Mouse (Mus musculus) MEL (cell line): ENCODE data around the gene Polr2c. TPM values are rescaled to one million over a fixed set of nuclear protein-coding genes. Genes with fewer than 3 reads are reported as not detected.

Source experiments
- DNase-seq: peaks from one replicate; pipeline ENCODE4 v3.0.0; 2011; ENCODE audit warnings: low read depth, low spot score
- H3K27ac ChIP-seq: 2 replicates; pipeline ENCODE4 v1.5.1; 2012; ENCODE audit warnings: low read depth, mild to moderate bottlenecking, control low read depth, low read length, moderate library complexity; ENCODE audit not compliant: control insufficient read depth
- H3K27me3 ChIP-seq, 2 experiments: fragments of 150-350 bp in 1 of 2; sonication (generic) in 1 of 2; 2 replicates each; pipeline ENCODE4 v1.6.1; 2012; ENCODE audit warnings: low read length in 2 of 2, mild to moderate bottlenecking in 2 of 2, improper control_type of control experiment in 1 of 2, moderate library complexity in 1 of 2; ENCODE audit not compliant: insufficient read depth in 2 of 2, control insufficient read depth in 1 of 2
- H3K36me3 ChIP-seq, 2 experiments: 2 replicates each; pipeline ENCODE4 v1.6.1; 2012 to 2014; ENCODE audit warnings: low read length in 2 of 2, improper control_type of control experiment in 1 of 2, inconsistent platforms in 1 of 2, mild to moderate bottlenecking in 1 of 2; ENCODE audit not compliant: insufficient read depth in 2 of 2, control insufficient read depth in 1 of 2
- H3K4me1 ChIP-seq, 2 experiments: fragments of 150-350 bp in 1 of 2; sonication (generic) in 1 of 2; 2 replicates each; pipeline ENCODE4 v1.6.1; 2012; ENCODE audit warnings: low read length in 2 of 2, improper control_type of control experiment in 1 of 2, mild to moderate bottlenecking in 1 of 2; ENCODE audit not compliant: insufficient read depth in 2 of 2, control insufficient read depth in 1 of 2
- H3K4me3 ChIP-seq, 2 experiments: fragments of 150-350 bp in 1 of 2; sonication (generic) in 1 of 2; 2 replicates each; pipeline ENCODE4 v1.5.1; 2012; ENCODE audit warnings: low read depth in 2 of 2, low read length in 2 of 2, mild to moderate bottlenecking in 2 of 2, moderate library complexity in 2 of 2, control low read depth in 1 of 2, improper control_type of control experiment in 1 of 2; ENCODE audit not compliant: control insufficient read depth in 1 of 2, insufficient read depth in 1 of 2
- H3K79me2 ChIP-seq: 2 replicates; pipeline ENCODE4 v1.6.1; 2012; ENCODE audit warnings: mild to moderate bottlenecking, low read length, moderate library complexity; ENCODE audit not compliant: control insufficient read depth, poor library complexity, insufficient read depth
- H3K9ac ChIP-seq: 2 replicates; pipeline ENCODE4 v1.6.1; 2012; ENCODE audit warnings: low read depth, mild to moderate bottlenecking, control low read depth, low read length, moderate library complexity; ENCODE audit not compliant: control insufficient read depth, poor library complexity, severe bottlenecking
- H3K9me3 ChIP-seq: fragments of 150-350 bp; sonication (generic); replicated peaks from 2 replicates; pipeline ENCODE4 v1.6.1; 2012; ENCODE audit warnings: mild to moderate bottlenecking, low read length, improper control_type of control experiment, moderate library complexity; ENCODE audit not compliant: insufficient read depth
- BHLHE40 ChIP-seq: IDR thresholded peaks from 2 replicates; pipeline ENCODE4 v1.6.1; 2012; ENCODE audit warnings: low read depth, mild to moderate bottlenecking, inconsistent platforms, low read length, improper control_type of control experiment, borderline replicate concordance
- CHD2 ChIP-seq: IDR thresholded peaks from 2 replicates; pipeline ENCODE4 v1.6.1; 2011; ENCODE audit warnings: low read length, improper control_type of control experiment
- ELF1 ChIP-seq: IDR thresholded peaks from 2 replicates; pipeline ENCODE4 v1.6.1; 2014; ENCODE audit warnings: low read depth, mild to moderate bottlenecking, inconsistent platforms, low read length, improper control_type of control experiment, moderate library complexity
- EP300 ChIP-seq, 2 experiments: IDR thresholded peaks; 2 replicates each; pipeline ENCODE4 v1.6.1; 2011; ENCODE audit warnings: improper control_type of control experiment in 2 of 2, low read length in 2 of 2, low read depth in 1 of 2, mild to moderate bottlenecking in 1 of 2
- KAT2A ChIP-seq: conservative IDR thresholded peaks from 2 replicates; pipeline ENCODE4 v1.6.1; 2012; ENCODE audit warnings: low read depth, low read length, improper control_type of control experiment, inconsistent platforms
- MAFK ChIP-seq: IDR thresholded peaks from 2 replicates; pipeline ENCODE4 v1.6.1; 2011; ENCODE audit warnings: low read depth, mild to moderate bottlenecking, low read length, improper control_type of control experiment, borderline replicate concordance
- MAZ ChIP-seq: IDR thresholded peaks from 2 replicates; pipeline ENCODE4 v1.6.1; 2012; ENCODE audit warnings: low read depth, mild to moderate bottlenecking, inconsistent platforms, low read length, improper control_type of control experiment
- MEF2A ChIP-seq: IDR thresholded peaks from 2 replicates; pipeline ENCODE4 v1.6.1; 2014; ENCODE audit warnings: low read depth, mild to moderate bottlenecking, inconsistent platforms, low read length, improper control_type of control experiment; ENCODE audit not compliant: poor library complexity, insufficient replicate concordance, severe bottlenecking; ENCODE audit errors: extremely low read depth
- MXI1 ChIP-seq: IDR thresholded peaks from 2 replicates; pipeline ENCODE4 v1.6.1; 2011; ENCODE audit warnings: mild to moderate bottlenecking, low read depth, low read length, improper control_type of control experiment
- NRF1 ChIP-seq: IDR thresholded peaks from 2 replicates; pipeline ENCODE4 v1.6.1; 2014; ENCODE audit warnings: low read depth, mild to moderate bottlenecking, inconsistent platforms, low read length, improper control_type of control experiment, moderate library complexity; ENCODE audit not compliant: poor library complexity, insufficient read depth, severe bottlenecking
- POLR2AphosphoS2 ChIP-seq: IDR thresholded peaks from 2 replicates; pipeline ENCODE4 v1.6.1; 2011; ENCODE audit warnings: low read length, improper control_type of control experiment
- RAD21 ChIP-seq: IDR thresholded peaks from 2 replicates; pipeline ENCODE4 v1.6.1; 2011; ENCODE audit warnings: mild to moderate bottlenecking, low read depth, low read length, improper control_type of control experiment
- SIN3A ChIP-seq: IDR thresholded peaks from 2 replicates; pipeline ENCODE4 v1.6.1; 2012; ENCODE audit warnings: low read length, improper control_type of control experiment, inconsistent platforms
- SMC3 ChIP-seq: IDR thresholded peaks from 2 replicates; pipeline ENCODE4 v1.6.1; 2011; ENCODE audit warnings: low read depth, low read length, improper control_type of control experiment
- TAL1 ChIP-seq: IDR thresholded peaks from 2 replicates; pipeline ENCODE4 v1.6.1; 2012; ENCODE audit warnings: mild to moderate bottlenecking, inconsistent platforms, low read length, moderate library complexity, mixed read lengths
- UBTF ChIP-seq: IDR thresholded peaks from 2 replicates; pipeline ENCODE4 v1.6.1; 2012; ENCODE audit warnings: low read depth, mild to moderate bottlenecking, inconsistent platforms, low read length, improper control_type of control experiment, moderate library complexity, borderline replicate concordance; ENCODE audit not compliant: insufficient read depth
- USF1 ChIP-seq: IDR thresholded peaks from 2 replicates; pipeline ENCODE4 v1.6.1; 2014; ENCODE audit warnings: low read depth, mild to moderate bottlenecking, inconsistent platforms, low read length, improper control_type of control experiment, moderate library complexity
- USF2 ChIP-seq, 2 experiments: IDR thresholded peaks; 2 replicates each; pipeline ENCODE4 v1.6.1; 2011 to 2012; ENCODE audit warnings: improper control_type of control experiment in 2 of 2, low read length in 2 of 2, borderline replicate concordance in 1 of 2, inconsistent platforms in 1 of 2, low read depth in 1 of 2, mild to moderate bottlenecking in 1 of 2; ENCODE audit not compliant: insufficient read depth in 1 of 2
- ZC3H11A ChIP-seq: IDR thresholded peaks from 2 replicates; pipeline ENCODE4 v1.6.1; 2012; ENCODE audit warnings: low read depth, mild to moderate bottlenecking, inconsistent platforms, low read length, improper control_type of control experiment
- ZKSCAN1 ChIP-seq: IDR thresholded peaks from 2 replicates; pipeline ENCODE4 v1.6.1; 2012; ENCODE audit warnings: low read depth, mild to moderate bottlenecking, inconsistent platforms, low read length, improper control_type of control experiment, moderate library complexity
- ZMIZ1 ChIP-seq: IDR thresholded peaks from 2 replicates; pipeline ENCODE4 v1.6.1; 2012; ENCODE audit warnings: low read depth, mild to moderate bottlenecking, inconsistent platforms, low read length, improper control_type of control experiment, moderate library complexity
- polyA plus RNA-seq, 2 experiments: library from polyadenylated mRNA; stranded (reverse) in 1 of 2; unstranded in 1 of 2; fragments of >175 nt in 1 of 2; fragments of >200 nt in 1 of 2; gene quantifications; 2 replicates each; pipeline versions ENCODE4 v1.2.1 to v1.2.4; 2012; ENCODE audit warnings: low replicate concordance in 2 of 2, low read depth in 1 of 2; ENCODE audit not compliant: insufficient read length in 2 of 2, insufficient read depth in 1 of 2, missing spikeins in 1 of 2
- total RNA-seq: library from RNA; depleted of rRNA; stranded (reverse); fragments of 300-350 nt; gene quantifications from 2 replicates; pipeline ENCODE4 v1.2.3, GENCODE M21; 2012

The Polr2c gene
- total and polyA plus RNA-seq, 3 experiments: 92.5 to 181 (median 151) TPM

GRCm38 (mm10) chr8:94857346-94858173, at the start of gene Polr2c (continued):
- peak; percentile 63 for TF ChIP-seq SIN3A
- TF ChIP-seq BHLHE40: no peak
- no peak for TF ChIP-seq TAL1
- peak; percentile 50; the same call in 1 of the 2 replicates for TF ChIP-seq POLR2AphosphoS2
- no peak for TF ChIP-seq CHD2

GRCm38 (mm10) chr8:94807506-94807905, 49.7 kb upstream of the Polr2c start:
- H3K9me3 ChIP-seq: no peaks in the 10 kb centered on the region
- H3K27me3 ChIP-seq: no peaks in the 10 kb centered on the region
- H3K4me3 ChIP-seq: no peak overlapping the region
- H3K4me1 ChIP-seq: peaks cover 4 to 24% of the 10 kb centered on the region in 2 experiments
- no peaks in the 10 kb centered on the region for H3K79me2 ChIP-seq
- no peak for TF ChIP-seq ELF1
- TF ChIP-seq KAT2A: no peak
- TF ChIP-seq ZC3H11A: no peak
- TF ChIP-seq BHLHE40: no peak
- no peak for TF ChIP-seq USF1
- no peak for TF ChIP-seq SMC3
- no peak for TF ChIP-seq ZMIZ1
- TF ChIP-seq MXI1: no peak
- no peak for TF ChIP-seq MEF2A
- no peak for TF ChIP-seq RAD21
- no peak for TF ChIP-seq MAZ
- TF ChIP-seq NRF1: no peak
- no peak for TF ChIP-seq EP300 (IDR thresholded peaks at IDR 0.05; ENCODE audit: low read depth in 1 of 2, low read length in 2 of 2)
- no peak for TF ChIP-seq UBTF
- TF ChIP-seq USF2 (IDR thresholded peaks at IDR 0.05; ENCODE audit: borderline replicate concordance in 1 of 2, insufficient read depth in 1 of 2, low read depth in 1 of 2, low read length in 2 of 2): no peak
- TF ChIP-seq MAFK: no peak
- TF ChIP-seq ZKSCAN1: no peak
- no peak for TF ChIP-seq POLR2AphosphoS2
- peaks cover 0 to 12% of the 10 kb centered on the region in 2 experiments; a peak in 2 of 4 replicates for H3K36me3 ChIP-seq
- no peak overlapping the region for H3K27ac ChIP-seq
- no peak for DNase-seq
- no peak overlapping the region for H3K9ac ChIP-seq
